Mouse (Mus musculus): ENCODE data around the gene Pnpla7. TPM values are rescaled to one million over a fixed set of nuclear protein-coding genes. Genes with fewer than 3 reads are reported as not detected.
A peak's percentile ranks its signal among the peaks of the same experiment; 100 is the strongest.

The Pnpla7 gene
- polyA plus RNA-seq (2014; fragmentation: Nextera tagmentation; extraction: Ambion mirVana), result 3.5 and 3.7 TPM in 2 replicates

GRCm38 (mm10) chr2:24975704-24976297 lies at the start of gene Pnpla7:
Gene Pnpla7 (plus strand): TSS chr2:24976033.
- H3K27me3 ChIP-seq (ENCODE audit: control insufficient read depth, insufficient read depth, low read length), result no peaks in the 10 kb centered on the region
- H3K27ac ChIP-seq (ENCODE audit: low read depth, low read length), result peak within 1 kb of the TSS; percentile 90

GRCm38 (mm10) chr2:24926345-24926964 lies 49.4 kb upstream of the Pnpla7 start:
- Histone ChIP-seq H3K9me3 (ENCODE audit: control insufficient read depth, low read length) (no peaks in the 10 kb centered on the region), H3K27ac (ENCODE audit: low read depth, low read length) (no peak overlapping the region), H3K4me2 (ENCODE audit: low read depth, low read length) (no peak overlapping the region), H3K4me3 (ENCODE audit: low read depth, low read length) (no peak overlapping the region), H3K9ac (replicated peaks; ENCODE audit: low read depth, low read length) (no peak overlapping the region), H3K27me3 (ENCODE audit: control insufficient read depth, insufficient read depth, low read length) (no peaks in the 10 kb centered on the region), H3K36me3 (ENCODE audit: control insufficient read depth, insufficient read depth, low read length) (no peaks in the 10 kb centered on the region), H3K4me1 (ENCODE audit: control insufficient read depth, insufficient read depth, low read length) (no peaks in the 10 kb centered on the region)
- ATAC-seq (ENCODE audit: low read depth), result no peak
- WGBS, result 86% methylated on average over 9 of the region's 9 CpGs

More at GRCm38 (mm10) chr2:24975704-24976297, at the start of gene Pnpla7:
- Histone ChIP-seq H3K4me2 (ENCODE audit: low read depth, low read length) (peak within 1 kb of the TSS; percentile 96), H3K9me3 (ENCODE audit: control insufficient read depth, low read length) (no peaks in the 10 kb centered on the region), H3K4me1 (ENCODE audit: control insufficient read depth, insufficient read depth, low read length) (peaks cover 15% of the 10 kb centered on the region), H3K9ac (replicated peaks; ENCODE audit: low read depth, low read length) (peak within 1 kb of the TSS; percentile 72), H3K4me3 (ENCODE audit: low read depth, low read length) (peak within 1 kb of the TSS; percentile 59), H3K36me3 (ENCODE audit: control insufficient read depth, insufficient read depth, low read length) (peaks cover 5% of the 10 kb centered on the region; the same call in 1 of the 2 replicates)
- no peak; the same call in none of the 2 replicates for ATAC-seq (ENCODE audit: low read depth)
- WGBS, result 2% methylated on average over 16 of the region's 16 CpGs

- Histone ChIP-seq H3K9ac (replicated peaks; ENCODE audit: low read depth, low read length) (no peak overlapping the region), H3K9me3 (ENCODE audit: control insufficient read depth, low read length) (no peaks in the 10 kb centered on the region), H3K4me3 (ENCODE audit: low read depth, low read length) (no peak overlapping the region), H3K4me1 (ENCODE audit: control insufficient read depth, insufficient read depth, low read length) (no peaks in the 10 kb centered on the region), H3K27me3 (ENCODE audit: control insufficient read depth, insufficient read depth, low read length) (no peaks in the 10 kb centered on the region), H3K27ac (ENCODE audit: low read depth, low read length) (no peak overlapping the region), H3K4me2 (ENCODE audit: low read depth, low read length) (no peak overlapping the region), H3K36me3 (ENCODE audit: control insufficient read depth, insufficient read depth, low read length) (no peaks in the 10 kb centered on the region)
- no peak for ATAC-seq (ENCODE audit: low read depth)
- 83% methylated on average over 7 of the region's 7 CpGs for WGBS
Measured at GRCm38 (mm10) chr2:24926965-24927358, 48.9 kb upstream of the Pnpla7 start.

- Histone ChIP-seq H3K27ac (ENCODE audit: low read depth, low read length) (no peak overlapping the region), H3K27me3 (ENCODE audit: control insufficient read depth, insufficient read depth, low read length) (no peaks in the 10 kb centered on the region)
- 78% methylated on average over 4 of the region's 4 CpGs for WGBS
Measured at GRCm38 (mm10) chr2:24927810-24928479, 47.9 kb upstream of the Pnpla7 start.

GRCm38 (mm10) chr2:24929119-24929518 lies 46.7 kb upstream of the Pnpla7 start:
- Histone ChIP-seq H3K36me3 (ENCODE audit: control insufficient read depth, insufficient read depth, low read length) (no peaks in the 10 kb centered on the region), H3K9me3 (ENCODE audit: control insufficient read depth, low read length) (no peaks in the 10 kb centered on the region), H3K27me3 (ENCODE audit: control insufficient read depth, insufficient read depth, low read length) (no peaks in the 10 kb centered on the region), H3K9ac (replicated peaks; ENCODE audit: low read depth, low read length) (no peak overlapping the region), H3K4me3 (ENCODE audit: low read depth, low read length) (no peak overlapping the region), H3K27ac (ENCODE audit: low read depth, low read length) (no peak overlapping the region), H3K4me2 (ENCODE audit: low read depth, low read length) (no peak overlapping the region), H3K4me1 (ENCODE audit: control insufficient read depth, insufficient read depth, low read length) (no peaks in the 10 kb centered on the region)
- 64% methylated on average over 2 of the region's 2 CpGs for WGBS
- ATAC-seq (ENCODE audit: low read depth), result no peak

More at GRCm38 (mm10) chr2:24927810-24928479, 47.9 kb upstream of the Pnpla7 start:
- H3K4me3 ChIP-seq (ENCODE audit: low read depth, low read length), result no peak overlapping the region
- no peaks in the 10 kb centered on the region for H3K9me3 ChIP-seq (ENCODE audit: control insufficient read depth, low read length)
- no peak overlapping the region for H3K4me2 ChIP-seq (ENCODE audit: low read depth, low read length)
- H3K36me3 ChIP-seq (ENCODE audit: control insufficient read depth, insufficient read depth, low read length), result no peaks in the 10 kb centered on the region
- ATAC-seq (ENCODE audit: low read depth), result no peak
- H3K9ac ChIP-seq (replicated peaks; ENCODE audit: low read depth, low read length), result no peak overlapping the region
- no peaks in the 10 kb centered on the region for H3K4me1 ChIP-seq (ENCODE audit: control insufficient read depth, insufficient read depth, low read length)

GRCm38 (mm10) chr2:24929593-24929992 lies 46.2 kb upstream of the Pnpla7 start:
- no peak overlapping the region for H3K9ac ChIP-seq (replicated peaks; ENCODE audit: low read depth, low read length)
- H3K4me2 ChIP-seq (ENCODE audit: low read depth, low read length), result no peak overlapping the region
- no peak overlapping the region for H3K4me3 ChIP-seq (ENCODE audit: low read depth, low read length)
- 89% methylated on average over 5 of the region's 5 CpGs for WGBS
- H3K9me3 ChIP-seq (ENCODE audit: control insufficient read depth, low read length), result no peaks in the 10 kb centered on the region
- H3K27me3 ChIP-seq (ENCODE audit: control insufficient read depth, insufficient read depth, low read length), result no peaks in the 10 kb centered on the region
- no peaks in the 10 kb centered on the region for H3K36me3 ChIP-seq (ENCODE audit: control insufficient read depth, insufficient read depth, low read length)
- H3K27ac ChIP-seq (ENCODE audit: low read depth, low read length), result no peak overlapping the region
- no peak for ATAC-seq (ENCODE audit: low read depth)
- H3K4me1 ChIP-seq (ENCODE audit: control insufficient read depth, insufficient read depth, low read length), result 0 out of 2 replicates have a peak, but pooled peaks cover 4% of the 10 kb centered on the region

GRCm38 (mm10) chr2:24934441-24934963 lies 41.3 kb upstream of the Pnpla7 start:
- WGBS, result 3% methylated on average over 19 of the region's 19 CpGs
- H3K9me3 ChIP-seq (ENCODE audit: control insufficient read depth, low read length), result no peaks in the 10 kb centered on the region
- no peaks in the 10 kb centered on the region for H3K27me3 ChIP-seq (ENCODE audit: control insufficient read depth, insufficient read depth, low read length)
- no peaks in the 10 kb centered on the region for H3K36me3 ChIP-seq (ENCODE audit: control insufficient read depth, insufficient read depth, low read length)
- 0 out of 2 replicates have a peak, but pooled peaks cover 6% of the 10 kb centered on the region for H3K4me1 ChIP-seq (ENCODE audit: control insufficient read depth, insufficient read depth, low read length)
- peak overlapping the region; percentile 82 for H3K4me2 ChIP-seq (ENCODE audit: low read depth, low read length)
- H3K27ac ChIP-seq (ENCODE audit: low read depth, low read length), result no peak overlapping the region
- peak overlapping the region; percentile 78 for H3K9ac ChIP-seq (replicated peaks; ENCODE audit: low read depth, low read length)
- ATAC-seq (ENCODE audit: low read depth), result peak; percentile 55
- H3K4me3 ChIP-seq (ENCODE audit: low read depth, low read length), result peak overlapping the region; percentile 64

- Histone ChIP-seq H3K9me3 (ENCODE audit: control insufficient read depth, low read length) (no peaks in the 10 kb centered on the region), H3K27ac (ENCODE audit: low read depth, low read length) (no peak within 1 kb of the TSS), H3K9ac (replicated peaks; ENCODE audit: low read depth, low read length) (peak within 1 kb of the TSS; percentile 78), H3K4me1 (ENCODE audit: control insufficient read depth, insufficient read depth, low read length) (0 out of 2 replicates have a peak, but pooled peaks cover 6% of the 10 kb centered on the region), H3K36me3 (ENCODE audit: control insufficient read depth, insufficient read depth, low read length) (no peaks in the 10 kb centered on the region), H3K27me3 (ENCODE audit: control insufficient read depth, insufficient read depth, low read length) (no peaks in the 10 kb centered on the region), H3K4me3 (ENCODE audit: low read depth, low read length) (peak within 1 kb of the TSS; percentile 64), H3K4me2 (ENCODE audit: low read depth, low read length) (peak within 1 kb of the TSS; percentile 82)
- under 1% methylated on average over 48 of the region's 49 CpGs for WGBS
- ATAC-seq (ENCODE audit: low read depth), result peak; percentile 93
Measured at GRCm38 (mm10) chr2:24935057-24935796, 40.6 kb upstream of the Pnpla7 start, which contains the start of gene Arrdc1. Gene Arrdc1 (minus strand): TSS chr2:24935252.
